Mouse (Mus musculus) myocyte (in vitro differentiated cells): ENCODE results near the gene Uqcc1. TPM values are rescaled to one million over a fixed set of nuclear protein-coding genes. Genes with fewer than 3 reads are reported as not detected.
A peak's percentile ranks its signal among the peaks of the same experiment; 100 is the strongest.

Experiments
- H3K27me3 ChIP-seq: one replicate; pipeline ENCODE4 v1.6.1; 2011; ENCODE audit not compliant: control insufficient read depth, insufficient read depth, insufficient read length
- H3K36me3 ChIP-seq: one replicate; pipeline ENCODE4 v1.6.1; 2011; ENCODE audit not compliant: control insufficient read depth, insufficient read depth
- H3K4me2 ChIP-seq: one replicate; pipeline ENCODE4 v1.6.1; 2011; ENCODE audit warnings: low read depth, control low read depth
- H3K4me3 ChIP-seq: one replicate; pipeline ENCODE4 v1.5.1; 2011; ENCODE audit warnings: mild to moderate bottlenecking, control low read depth, moderate library complexity
- H3K79me2 ChIP-seq: one replicate; pipeline ENCODE4 v1.6.1; 2011; ENCODE audit not compliant: control insufficient read depth, insufficient read depth
- H3ac ChIP-seq: one replicate; pipeline ENCODE4 v1.6.1; 2011; ENCODE audit not compliant: control insufficient read depth, insufficient read length
- CEBPB ChIP-seq: IDR thresholded peaks from 2 replicates; pipeline ENCODE4 v1.6.1; 2011; ENCODE audit warnings: mild to moderate bottlenecking, moderate library complexity; ENCODE audit not compliant: poor library complexity, insufficient read depth, severe bottlenecking
- E2F4 ChIP-seq: IDR thresholded peaks from one replicate; pipeline ENCODE4 v1.6.1; 2011; ENCODE audit warnings: mild to moderate bottlenecking, control low read depth, moderate library complexity; ENCODE audit not compliant: insufficient read depth
- MAX ChIP-seq: IDR thresholded peaks from one replicate; pipeline ENCODE4 v1.6.1; 2011; ENCODE audit warnings: low read depth, mild to moderate bottlenecking, control low read depth
- MYOD1 ChIP-seq, 3 experiments: IDR thresholded peaks; one replicate each; pipeline ENCODE4 v1.6.1; 2011; ENCODE audit warnings: control low read depth in 2 of 3, low read depth in 2 of 3, mild to moderate bottlenecking in 2 of 3, moderate library complexity in 1 of 3; ENCODE audit not compliant: insufficient read length in 2 of 3, control insufficient read depth in 1 of 3
- MYOG ChIP-seq, 3 experiments: IDR thresholded peaks; one replicate each; pipeline ENCODE4 v1.6.1; 2011; ENCODE audit warnings: control low read depth in 2 of 3, low read depth in 2 of 3, mild to moderate bottlenecking in 2 of 3; ENCODE audit not compliant: insufficient read length in 2 of 3, control insufficient read depth in 1 of 3, insufficient read depth in 1 of 3
- POLR2A ChIP-seq: IDR thresholded peaks from one replicate; pipeline ENCODE4 v1.6.1; 2011; ENCODE audit warnings: low read depth, mild to moderate bottlenecking, control low read depth, moderate library complexity; ENCODE audit not compliant: insufficient read length
- POLR2AphosphoS2 ChIP-seq: IDR thresholded peaks from one replicate; pipeline ENCODE4 v1.6.1; 2011; ENCODE audit warnings: low read depth, control low read depth; ENCODE audit not compliant: insufficient read length
- REST ChIP-seq: IDR thresholded peaks from one replicate; pipeline ENCODE4 v1.6.1; 2011; ENCODE audit warnings: mild to moderate bottlenecking, control low read depth, moderate library complexity; ENCODE audit not compliant: insufficient read depth, insufficient read length
- SRF ChIP-seq: IDR thresholded peaks from one replicate; pipeline ENCODE4 v1.6.1; 2011; ENCODE audit warnings: low read depth; ENCODE audit not compliant: control insufficient read depth, insufficient read length
- TCF12 ChIP-seq: IDR thresholded peaks from one replicate; pipeline ENCODE4 v1.6.1; 2011; ENCODE audit warnings: mild to moderate bottlenecking, control low read depth; ENCODE audit not compliant: poor library complexity, insufficient read depth, severe bottlenecking
- TCF3 ChIP-seq: IDR thresholded peaks from one replicate; pipeline ENCODE4 v1.6.1; 2011; ENCODE audit warnings: low read depth, control low read depth; ENCODE audit not compliant: insufficient read length
- USF1 ChIP-seq: IDR thresholded peaks from one replicate; pipeline ENCODE4 v1.6.1; 2011; ENCODE audit warnings: low read depth, mild to moderate bottlenecking, control low read depth, moderate library complexity
- polyA plus RNA-seq: library from polyadenylated mRNA; unstranded; fragments of >200 nt; fragmentation: generic; extraction: Trizol; gene quantifications from one replicate; pipeline ENCODE4 v1.2.1, GENCODE M21; 2012; ENCODE audit warnings: missing spikeins

The Uqcc1 gene
- polyA plus RNA-seq, 1 experiment, result 96.2 TPM

DNA sequence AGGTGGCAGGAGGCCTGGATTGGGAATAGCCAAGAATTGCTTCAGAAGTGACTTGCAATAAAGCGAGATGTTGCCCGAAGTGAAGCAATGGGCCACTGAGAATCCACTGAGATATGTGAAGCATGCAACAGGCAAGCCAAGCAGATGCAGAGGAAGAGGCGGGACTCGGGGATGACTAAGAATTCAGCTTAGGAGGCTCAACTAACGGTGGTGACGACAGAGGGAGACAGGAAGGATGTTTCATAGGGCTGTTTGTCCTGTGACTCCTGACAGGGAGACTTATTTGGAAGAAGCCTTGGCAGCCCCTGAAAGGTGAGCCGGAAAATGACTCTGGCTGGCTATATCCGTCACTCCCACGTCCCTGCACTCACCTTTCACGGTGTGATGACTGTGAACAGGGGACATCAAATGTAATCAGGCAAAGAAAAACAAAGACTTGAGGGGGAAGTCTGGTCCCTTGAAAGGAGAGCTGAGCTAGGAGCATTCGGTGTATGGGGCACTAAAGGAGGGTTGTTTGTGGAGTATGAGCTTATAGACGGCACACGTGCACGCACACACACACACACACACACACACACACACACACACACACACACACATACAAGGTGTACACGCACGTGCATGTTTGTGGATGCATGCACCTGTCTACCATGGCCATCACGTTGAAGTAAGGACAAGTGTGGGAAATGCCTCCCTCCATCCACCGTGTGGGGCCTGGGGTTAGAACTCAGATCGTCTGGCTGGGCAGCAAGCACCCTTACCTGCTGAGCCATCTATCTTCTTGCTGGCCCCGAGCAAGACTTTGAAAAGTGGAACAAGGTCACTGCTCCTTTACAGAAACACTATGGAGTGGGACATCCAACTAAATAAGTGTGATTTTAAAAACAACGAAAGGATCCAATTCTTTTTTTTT lies 50.9 kb downstream of the Uqcc1 start:
- H3ac ChIP-seq, result no peak overlapping the region
- H3K79me2 ChIP-seq, result no peaks in the 10 kb centered on the region
- H3K4me3 ChIP-seq, result no peak overlapping the region
- no peaks in the 10 kb centered on the region for H3K27me3 ChIP-seq
- H3K4me2 ChIP-seq, result peak overlapping the region; percentile 65
- peak in 1 of 3 experiments; percentile 69 for TF ChIP-seq MYOG (IDR thresholded peaks at IDR 0.05; ENCODE audit: control insufficient read depth in 1 of 3, insufficient read depth in 1 of 3, insufficient read length in 2 of 3, low read depth in 2 of 3)
- TF ChIP-seq POLR2AphosphoS2, result peak; percentile 24
- TF ChIP-seq E2F4, result no peak
- no peak for TF ChIP-seq MYOD1 (IDR thresholded peaks at IDR 0.05; ENCODE audit: control insufficient read depth in 1 of 3, insufficient read length in 2 of 3, low read depth in 2 of 3)
- TF ChIP-seq CEBPB, result peak; percentile 87
- TF ChIP-seq TCF3, result no peak
- TF ChIP-seq MAX, result no peak
- peak; percentile 49 for TF ChIP-seq POLR2A
- H3K36me3 ChIP-seq, result peaks cover 4% of the 10 kb centered on the region

DNA sequence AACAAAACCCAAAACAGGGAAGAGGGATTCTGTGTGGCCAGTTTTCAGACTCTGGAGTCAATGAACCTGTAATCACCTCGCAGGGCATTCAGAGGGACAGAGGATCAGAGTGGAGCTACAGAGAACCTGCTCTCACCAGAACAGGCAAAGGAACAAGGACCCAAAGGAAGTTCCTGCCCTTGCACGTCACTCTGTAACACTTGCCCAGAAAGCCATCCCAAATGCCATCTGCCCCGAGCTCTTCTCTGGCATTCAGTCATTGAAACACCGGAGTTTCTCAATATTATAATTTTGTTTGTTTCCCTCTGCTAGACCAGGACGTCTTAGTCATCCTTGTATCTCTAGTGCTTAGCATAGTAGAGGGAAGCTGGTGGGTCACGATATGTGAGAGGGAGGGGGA lies 56.5 kb downstream of the Uqcc1 start:
- Histone ChIP-seq H3K36me3 (peaks cover 4% of the 10 kb centered on the region), H3ac (no peak overlapping the region), H3K27me3 (no peaks in the 10 kb centered on the region), H3K4me2 (no peak overlapping the region), H3K4me3 (no peak overlapping the region), H3K79me2 (no peaks in the 10 kb centered on the region)
- TF ChIP-seq MAX (no peak), POLR2AphosphoS2 (no peak), REST (no peak), MYOD1 (IDR thresholded peaks at IDR 0.05; ENCODE audit: control insufficient read depth in 1 of 3, insufficient read length in 2 of 3, low read depth in 2 of 3) (no peak), TCF12 (no peak), USF1 (no peak), SRF (no peak), MYOG (IDR thresholded peaks at IDR 0.05; ENCODE audit: control insufficient read depth in 1 of 3, insufficient read depth in 1 of 3, insufficient read length in 2 of 3, low read depth in 2 of 3) (no peak), E2F4 (no peak), CEBPB (no peak), POLR2A (no peak), TCF3 (no peak)

DNA sequence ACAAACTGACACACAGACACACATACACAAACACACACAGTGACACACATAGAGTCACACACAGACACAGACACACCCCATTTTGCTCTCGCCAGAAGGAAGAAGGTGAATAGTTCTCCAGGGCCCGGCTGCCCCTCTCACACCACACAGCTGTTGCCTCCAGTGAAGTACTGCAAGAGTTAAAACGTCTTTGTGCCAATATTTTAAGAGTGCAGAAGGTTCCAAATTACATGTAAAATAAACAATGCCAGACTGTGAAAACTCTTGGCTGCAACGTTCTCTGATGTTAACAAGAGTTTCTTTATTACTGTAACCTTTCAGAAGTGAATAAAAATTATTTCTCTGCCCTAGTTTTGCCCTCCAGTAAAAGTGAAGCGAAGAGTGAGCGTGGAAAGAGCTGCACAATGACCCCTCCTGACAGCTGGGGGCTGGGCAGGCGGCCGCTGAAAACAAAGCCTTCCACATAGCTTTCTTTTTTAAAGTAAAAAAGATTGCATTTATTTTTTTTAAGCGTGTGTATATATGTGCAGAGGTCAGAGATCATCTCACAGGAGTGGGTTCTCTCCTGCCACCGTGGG lies 57.1 kb downstream of the Uqcc1 start:
- Histone ChIP-seq H3K4me2 (no peak overlapping the region), H3ac (no peak overlapping the region), H3K4me3 (no peak overlapping the region), H3K79me2 (no peaks in the 10 kb centered on the region), H3K36me3 (peaks cover 4% of the 10 kb centered on the region), H3K27me3 (no peaks in the 10 kb centered on the region)
- no peak for TF ChIP-seq USF1
- TF ChIP-seq CEBPB, result no peak
- no peak for TF ChIP-seq REST
- TF ChIP-seq POLR2AphosphoS2, result no peak
- TF ChIP-seq POLR2A, result no peak
- TF ChIP-seq MYOD1 (IDR thresholded peaks at IDR 0.05; ENCODE audit: control insufficient read depth in 1 of 3, insufficient read length in 2 of 3, low read depth in 2 of 3), result peak in 1 of 3 experiments; percentile 10

DNA sequence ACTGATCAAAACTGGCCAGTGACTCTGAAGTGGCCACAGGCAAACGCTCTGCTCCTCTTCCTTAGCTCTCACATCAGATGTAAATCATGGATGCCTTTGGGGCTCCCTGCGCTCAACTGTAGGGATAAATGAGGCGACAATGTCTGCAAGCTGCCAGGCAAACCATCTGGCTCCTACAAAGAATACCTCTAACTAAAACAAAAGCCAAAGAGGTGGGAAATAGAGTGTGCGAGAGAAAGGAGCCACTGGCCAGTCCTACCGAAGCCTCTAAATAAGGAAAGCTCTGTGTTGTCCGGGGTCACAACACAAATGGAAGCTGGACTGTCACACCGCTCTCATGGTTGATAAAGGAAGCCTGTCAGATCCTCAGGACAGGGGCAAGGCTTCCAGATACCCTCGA lies 57.6 kb downstream of the Uqcc1 start:
- Histone ChIP-seq H3K36me3 (peaks cover 5% of the 10 kb centered on the region), H3ac (no peak overlapping the region), H3K4me3 (no peak overlapping the region), H3K79me2 (no peaks in the 10 kb centered on the region), H3K27me3 (no peaks in the 10 kb centered on the region), H3K4me2 (no peak overlapping the region)
- TF ChIP-seq MYOD1 (IDR thresholded peaks at IDR 0.05; ENCODE audit: control insufficient read depth in 1 of 3, insufficient read length in 2 of 3, low read depth in 2 of 3) (no peak), MAX (no peak), TCF12 (no peak), REST (no peak), E2F4 (no peak), USF1 (no peak), POLR2A (no peak), POLR2AphosphoS2 (no peak), SRF (no peak), MYOG (IDR thresholded peaks at IDR 0.05; ENCODE audit: control insufficient read depth in 1 of 3, insufficient read depth in 1 of 3, insufficient read length in 2 of 3, low read depth in 2 of 3) (no peak), CEBPB (no peak), TCF3 (no peak)

DNA sequence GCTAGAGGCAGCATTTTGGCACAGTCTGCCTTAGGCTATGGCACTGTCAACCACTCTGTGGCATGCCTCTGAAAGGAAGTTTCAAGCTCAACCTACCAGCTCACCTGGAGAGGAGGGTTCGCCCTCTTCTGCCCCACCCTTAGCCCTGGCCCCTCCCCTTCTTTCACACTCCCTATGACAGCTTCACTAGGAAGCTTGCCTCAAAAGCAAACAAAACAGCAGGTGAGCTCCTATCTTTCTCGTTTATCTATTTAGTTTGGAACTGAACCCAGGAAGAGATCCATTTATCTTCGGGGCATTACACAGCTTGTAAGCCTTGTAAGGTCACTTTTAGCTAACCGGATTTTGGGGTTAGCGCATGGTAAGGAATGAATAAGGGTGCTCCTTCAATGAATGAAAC lies 60.3 kb downstream of the Uqcc1 start:
- Histone ChIP-seq H3K4me3 (no peak overlapping the region), H3K36me3 (peaks cover 5% of the 10 kb centered on the region), H3K79me2 (no peaks in the 10 kb centered on the region), H3K27me3 (no peaks in the 10 kb centered on the region), H3K4me2 (no peak overlapping the region), H3ac (no peak overlapping the region)
- TF ChIP-seq USF1 (no peak), POLR2A (no peak), CEBPB (no peak), TCF3 (no peak), TCF12 (no peak), POLR2AphosphoS2 (no peak), E2F4 (no peak), SRF (no peak), MAX (no peak), REST (no peak), MYOG (IDR thresholded peaks at IDR 0.05; ENCODE audit: control insufficient read depth in 1 of 3, insufficient read depth in 1 of 3, insufficient read length in 2 of 3, low read depth in 2 of 3) (no peak), MYOD1 (IDR thresholded peaks at IDR 0.05; ENCODE audit: control insufficient read depth in 1 of 3, insufficient read length in 2 of 3, low read depth in 2 of 3) (no peak)
